Mouse (Mus musculus): ENCODE measurements around the gene Kif17.
"Not testable (repeated sequence)": the region's sequence is repeated elsewhere in the genome, so short reads cannot be mapped to it uniquely, and the experiment has no call there.

Gene Kif17

DNA sequence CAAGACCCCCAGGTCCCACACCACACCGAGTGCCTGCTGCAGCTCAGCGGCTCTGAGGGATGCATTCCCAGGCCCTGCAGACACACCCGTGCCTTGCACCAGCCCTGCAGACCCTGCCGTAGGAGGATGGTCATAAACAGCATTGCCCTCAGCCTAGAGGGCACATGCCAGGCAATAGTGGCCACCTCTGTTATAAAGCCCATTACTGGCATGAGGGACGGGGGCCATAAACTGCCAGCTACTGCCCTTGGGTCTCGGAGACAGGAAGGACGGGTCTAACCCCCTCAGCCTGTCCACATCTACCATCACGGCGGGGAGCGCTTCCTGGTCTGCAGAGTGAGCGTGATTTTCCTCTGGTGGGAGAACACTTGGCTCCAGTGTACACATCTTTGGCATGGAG is 62.8 kb downstream of the Kif17 start:
- DNase-seq (ENCODE audit: low spot score in 2 of 2), result no peak

GRCm38 (mm10) chr4:138313795-138314194 is 63.6 kb downstream of the Kif17 start:
- DNase-seq (ENCODE audit: low spot score in 2 of 2), result no peak

DNA sequence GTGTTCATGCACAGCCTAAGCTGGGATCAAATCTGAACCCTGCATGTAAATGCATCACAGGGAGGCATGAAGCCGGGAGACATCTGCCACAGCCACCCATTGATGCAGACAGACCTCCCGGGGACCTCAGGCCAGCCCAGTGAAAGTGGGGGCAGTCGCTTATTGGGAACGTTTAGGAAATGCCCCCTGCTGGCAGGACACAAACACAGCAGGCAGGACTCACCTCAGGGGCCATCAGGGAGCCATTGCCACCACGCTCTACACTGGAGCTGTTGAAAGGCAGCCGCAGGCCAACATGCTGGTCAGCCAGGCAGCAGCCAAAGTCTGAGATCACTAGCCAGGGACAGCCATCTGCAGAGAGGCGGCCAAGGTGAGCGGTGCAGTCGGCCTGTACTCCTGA is 65.5 kb downstream of the Kif17 start:
- no peak for DNase-seq (ENCODE audit: low spot score in 2 of 2)

- DNase-seq (ENCODE audit: low spot score in 2 of 2), result no peak
Measured at GRCm38 (mm10) chr4:138316369-138316768, 66.1 kb downstream of the Kif17 start.

DNA sequence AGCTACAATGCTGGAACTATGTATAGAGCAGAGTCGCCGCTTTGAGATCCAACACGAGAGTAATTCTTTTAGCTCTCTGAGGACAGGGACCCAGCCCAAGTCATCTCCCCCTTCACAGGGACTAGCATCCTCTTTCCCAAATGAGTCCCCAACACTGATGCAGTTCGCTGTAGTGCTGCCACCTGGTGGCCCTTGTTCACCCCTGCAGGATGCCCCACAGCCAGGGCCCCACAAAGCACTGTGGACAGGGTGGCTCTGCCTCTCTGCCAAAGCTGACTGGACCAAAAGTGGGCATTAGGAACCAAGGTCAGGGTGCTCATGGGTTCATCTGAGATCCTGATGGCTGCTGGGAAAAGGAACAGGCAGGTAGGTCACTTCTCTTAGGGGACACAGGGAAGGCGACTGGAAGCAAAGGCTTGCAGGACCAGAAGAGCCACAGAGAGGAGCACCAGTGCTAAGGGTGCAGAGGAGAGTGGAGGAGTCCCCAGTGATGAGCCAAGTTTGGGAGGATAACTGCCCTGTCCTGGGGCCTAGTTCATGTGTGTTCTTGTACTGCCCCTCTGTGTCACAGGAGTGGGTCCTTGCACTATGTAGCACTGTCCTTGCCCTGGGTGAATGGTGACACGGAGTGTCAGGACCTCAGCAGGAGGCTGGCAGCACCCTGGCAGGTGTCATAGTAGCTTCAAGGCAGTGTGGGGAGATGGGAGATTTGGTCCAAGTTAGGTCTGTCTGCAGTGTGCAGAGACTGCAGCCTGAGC is 68.5 kb downstream of the Kif17 start:
- peak; percentile 36 to 55 for DNase-seq (ENCODE audit: low spot score in 2 of 2)

DNA sequence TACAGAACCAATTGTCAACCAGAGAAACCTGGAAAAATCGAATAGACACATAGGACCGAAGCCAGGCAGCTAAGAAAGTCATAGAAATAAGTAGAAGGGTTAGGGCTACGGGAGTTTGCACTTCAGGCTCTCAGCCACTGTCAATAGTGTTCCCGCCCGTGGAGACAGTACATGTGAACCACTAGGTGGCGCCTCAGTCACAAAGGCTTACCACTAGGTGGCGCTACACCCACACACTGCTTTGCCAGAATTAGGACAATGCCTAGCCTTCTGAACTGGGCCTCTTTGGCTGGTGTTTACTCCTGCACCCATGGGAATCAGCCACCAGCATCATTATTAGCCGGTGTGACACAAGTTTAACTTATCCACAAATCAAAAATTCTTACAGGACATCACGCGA is 69.3 kb downstream of the Kif17 start:
- DNase-seq (ENCODE audit: low spot score in 2 of 2), result peak; percentile 52 to 77

DNA sequence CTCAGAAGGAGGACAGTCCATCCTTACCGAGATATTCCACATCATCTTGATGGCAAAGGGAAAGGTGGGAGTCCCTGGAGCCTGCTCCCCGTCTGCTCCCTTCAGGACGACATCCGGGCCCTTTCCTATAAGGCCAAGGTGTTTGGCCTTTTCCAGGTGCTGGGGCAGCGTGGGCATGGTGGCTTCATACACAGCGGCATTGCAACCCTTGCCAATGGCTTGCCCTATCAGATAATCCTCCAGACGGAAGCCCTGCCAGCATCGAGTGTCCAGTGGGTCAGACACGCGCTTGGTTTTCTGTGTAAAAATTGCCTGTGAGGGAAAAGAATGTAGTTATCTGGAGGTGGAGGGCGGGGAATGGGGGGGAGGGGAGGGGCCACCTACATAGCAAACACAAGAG is 70.5 kb downstream of the Kif17 start:
- no peak for DNase-seq (ENCODE audit: low spot score in 2 of 2)

GRCm38 (mm10) chr4:138321488-138321887 is 71.3 kb downstream of the Kif17 start:
- no peak for DNase-seq (ENCODE audit: low spot score in 2 of 2)

GRCm38 (mm10) chr4:138322692-138323091 is 72.5 kb downstream of the Kif17 start:
- no peak for DNase-seq (ENCODE audit: low spot score in 2 of 2)

- DNase-seq (ENCODE audit: low spot score in 2 of 2), result no peak
Measured at GRCm38 (mm10) chr4:138323753-138324152, 73.5 kb downstream of the Kif17 start.

DNA sequence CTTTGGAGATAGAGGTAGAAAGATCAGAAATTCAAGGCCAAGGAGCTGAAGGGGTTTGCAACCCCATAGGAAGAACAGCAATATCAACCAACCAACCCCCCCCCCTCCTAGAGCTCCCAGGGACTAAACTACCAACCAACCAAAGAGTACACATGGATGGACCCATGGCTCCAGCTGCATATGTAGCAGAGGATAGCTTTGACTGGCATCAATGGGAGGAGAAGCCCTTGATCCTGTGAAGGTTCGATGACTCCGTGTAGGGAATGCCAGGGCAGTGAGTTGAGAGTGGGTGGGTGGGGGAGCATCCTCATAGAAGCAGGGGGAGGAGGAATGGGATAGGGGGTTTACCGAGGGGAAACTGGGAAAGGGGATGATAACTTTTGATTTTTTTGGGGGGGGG is 74.2 kb downstream of the Kif17 start:
- DNase-seq (ENCODE audit: low spot score in 2 of 2), result no peak

GRCm38 (mm10) chr4:138325466-138326076 is 75.3 kb downstream of the Kif17 start:
- DNase-seq (ENCODE audit: low spot score in 2 of 2), result peak; percentile 79 to 83

DNA sequence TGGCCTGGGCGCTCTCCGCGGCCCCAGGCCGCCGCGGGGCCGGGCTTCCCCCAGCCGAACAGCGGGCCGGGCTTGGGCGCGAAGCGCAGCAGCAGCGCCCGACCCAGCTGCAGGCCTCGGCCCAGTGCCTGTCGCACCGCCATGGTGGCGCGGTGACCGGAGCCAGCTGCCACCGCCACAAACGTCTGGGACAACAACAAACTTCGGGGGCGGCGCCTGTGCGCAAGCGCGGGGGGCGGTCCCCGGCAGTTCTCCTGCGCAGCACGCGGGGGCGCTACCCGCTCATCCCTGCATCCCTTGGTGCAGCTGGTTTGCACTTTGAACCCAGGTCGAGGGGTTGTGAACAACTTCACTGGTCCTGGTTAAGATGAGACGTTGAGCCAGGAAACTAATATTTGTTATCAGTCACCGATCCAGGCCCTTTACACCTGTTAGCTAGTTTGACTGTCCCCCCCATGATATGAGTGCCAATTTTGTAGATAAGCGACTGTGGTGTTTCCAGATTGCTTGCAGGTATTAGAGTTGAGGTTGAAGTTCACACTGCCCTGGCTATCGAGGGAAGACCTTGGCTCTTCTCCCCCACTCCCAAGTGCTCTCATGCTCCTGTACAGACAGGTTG is 76.0 kb downstream of the Kif17 start, which contains the start of gene Pink1:
TSS of gene Pink1 (minus strand) at position 231 of the 619 bp plus-strand sequence.
- DNase-seq (ENCODE audit: low spot score in 2 of 2), result peak; percentile 84 to 90

DNA sequence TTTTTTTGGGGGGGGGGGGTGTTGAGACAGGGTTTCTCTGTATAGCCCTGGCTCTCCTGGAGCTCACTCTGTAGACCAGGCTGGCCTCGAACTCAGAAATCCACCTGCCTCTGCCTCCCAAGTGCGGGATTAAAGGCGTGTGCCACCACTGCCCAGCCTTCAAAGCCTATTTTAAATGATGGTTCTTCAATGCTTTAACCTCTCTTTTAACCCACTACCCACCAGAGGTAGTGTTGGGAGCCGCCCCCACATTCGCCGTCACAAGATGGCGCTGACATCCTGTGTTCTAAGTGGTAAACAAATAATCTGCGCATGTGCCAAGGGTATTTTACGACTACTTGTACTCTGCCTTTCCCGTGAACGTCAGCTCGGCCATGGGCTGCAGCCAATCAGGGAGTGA is 76.9 kb downstream of the Kif17 start:
- DNase-seq (ENCODE audit: low spot score in 2 of 2), result not testable (repeated sequence)

- no peak for DNase-seq (ENCODE audit: low spot score in 2 of 2)
Measured at GRCm38 (mm10) chr4:138327891-138328470, 77.7 kb downstream of the Kif17 start.

DNA sequence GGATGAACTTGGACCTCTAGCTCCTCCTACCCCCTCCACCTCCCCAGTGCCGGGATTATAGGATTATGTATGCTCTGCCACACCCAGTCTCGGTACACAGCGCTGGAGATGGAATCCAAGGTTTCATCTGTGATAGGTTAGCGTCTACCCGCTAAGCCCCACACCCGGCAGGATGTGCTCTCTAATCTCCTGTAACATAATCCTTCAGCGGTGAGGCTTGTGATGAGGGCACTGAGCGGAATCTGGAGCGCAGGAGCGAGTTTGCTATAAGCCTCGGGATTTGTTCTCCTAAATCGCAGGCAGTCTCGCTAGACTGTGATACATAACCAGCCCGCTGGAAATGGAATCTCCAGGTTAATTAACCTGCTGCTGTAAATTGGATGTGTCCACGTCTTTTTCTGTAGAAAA is 80.0 kb downstream of the Kif17 start:
- no peak for DNase-seq (ENCODE audit: low spot score in 2 of 2)

- DNase-seq (ENCODE audit: low spot score in 2 of 2), result no peak
Measured at GRCm38 (mm10) chr4:138331647-138332046, 81.4 kb downstream of the Kif17 start.

DNA sequence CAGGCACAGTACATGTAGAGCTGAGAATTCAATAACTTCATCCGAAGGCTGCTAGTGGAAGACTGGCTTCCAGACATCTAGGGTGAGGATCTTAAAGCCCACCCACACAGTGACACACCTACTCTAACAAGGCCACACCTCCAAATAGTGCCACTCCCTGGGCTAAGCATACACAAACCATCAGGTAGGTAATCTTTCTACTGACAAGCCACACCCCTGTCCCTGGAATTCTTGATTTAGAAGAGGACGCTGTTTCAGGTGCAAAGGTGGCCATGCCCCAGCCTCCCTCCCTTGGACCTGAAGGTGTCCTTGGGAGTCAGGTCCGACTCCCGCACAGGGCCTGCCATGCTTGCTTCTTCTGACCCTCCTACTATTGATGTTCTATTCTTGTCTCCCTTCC is 82.9 kb downstream of the Kif17 start:
- no peak for DNase-seq (ENCODE audit: low spot score in 2 of 2)

DNA sequence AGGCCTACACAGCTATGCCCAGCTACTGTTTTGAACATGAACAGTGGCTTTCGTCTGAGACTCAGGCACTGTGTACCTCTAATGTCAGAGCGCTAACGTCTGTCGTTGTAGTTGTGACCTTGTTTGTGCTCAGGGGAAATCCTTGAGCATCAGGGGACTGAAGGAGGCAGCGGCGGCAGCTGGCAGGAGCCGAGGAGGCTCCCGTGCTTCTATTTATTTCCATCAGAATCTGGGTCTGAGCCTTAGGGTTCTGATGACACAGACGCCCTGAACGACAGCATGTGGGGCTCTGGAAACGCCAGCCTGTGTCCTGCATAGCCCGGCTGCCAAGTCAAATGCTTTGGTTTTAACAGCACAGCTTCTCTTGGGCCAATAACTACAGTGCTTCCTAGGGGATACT is 84.8 kb downstream of the Kif17 start:
- no peak for DNase-seq (ENCODE audit: low spot score in 2 of 2)

- DNase-seq (ENCODE audit: low spot score in 2 of 2), result no peak
Measured at GRCm38 (mm10) chr4:138335648-138336047, 85.4 kb downstream of the Kif17 start.

DNA sequence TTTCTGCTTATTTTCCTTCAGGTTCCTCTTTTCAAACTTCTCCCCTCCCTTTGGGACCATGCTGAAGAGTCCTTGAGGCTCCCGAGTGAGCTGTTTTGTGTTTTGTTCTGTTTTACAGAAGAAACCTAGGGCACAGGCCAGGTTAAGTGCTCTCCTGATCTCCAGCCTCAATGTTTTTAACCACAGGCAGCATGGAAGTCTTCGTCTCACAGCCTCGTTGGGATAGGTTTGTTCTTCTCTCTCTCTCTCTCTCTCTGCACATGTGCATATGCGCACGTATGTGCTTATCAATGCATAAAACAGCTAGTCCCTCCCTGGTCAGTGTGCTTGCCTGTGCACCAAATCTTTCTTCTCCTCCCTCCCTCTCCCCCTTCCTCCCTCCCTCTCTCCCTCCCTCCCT is 86.6 kb downstream of the Kif17 start:
- no peak for DNase-seq (ENCODE audit: low spot score in 2 of 2)

- no peak for DNase-seq (ENCODE audit: low spot score in 2 of 2)
Measured at GRCm38 (mm10) chr4:138337341-138337740, 87.1 kb downstream of the Kif17 start.

- DNase-seq (ENCODE audit: low spot score in 2 of 2), result peak in 1 of 2 experiments; percentile 26
Measured at GRCm38 (mm10) chr4:138339963-138340362, 89.7 kb downstream of the Kif17 start.

Data from thymus, postnatal 10 days (tissue).